Mouse (Mus musculus) skeletal muscle tissue, adult 2 months (tissue): ENCODE data around the gene Kif1b.
A peak's percentile ranks its signal among the peaks of the same experiment; 100 is the strongest.
"Not testable (repeated sequence)": the region's sequence is repeated elsewhere in the genome, so short reads cannot be mapped to it uniquely, and the experiment has no call there.

Experiments
- DNase-seq: peaks from one replicate; pipeline ENCODE4 v3.0.0-alpha.2; 2012; ENCODE audit warnings: low read depth, low spot score

The Kif1b gene

DNA sequence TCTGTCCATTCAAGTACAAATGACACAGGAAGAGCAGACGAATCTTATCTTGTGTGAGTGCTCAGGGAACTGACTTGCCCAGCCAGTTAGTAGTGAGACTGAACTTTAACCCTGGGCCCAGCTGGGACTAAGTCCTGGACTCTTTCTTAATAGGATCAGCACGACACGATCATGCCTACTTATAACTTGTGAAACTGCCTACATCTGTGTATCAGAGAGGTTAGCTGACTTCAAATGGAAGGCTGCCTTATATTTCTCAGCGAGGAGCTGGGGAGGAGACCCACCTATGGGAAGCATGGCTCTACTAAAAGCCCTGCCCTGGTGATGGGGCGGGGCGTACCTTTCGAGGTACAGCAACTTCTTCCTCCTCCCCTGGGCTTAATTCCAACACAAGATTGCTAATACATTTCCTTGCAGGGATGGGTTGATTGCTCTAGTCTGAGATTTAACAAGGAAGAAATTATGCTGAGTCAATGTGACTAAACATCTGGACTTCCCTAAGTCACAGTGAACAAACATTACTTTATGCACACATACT, 137.0 kb downstream of the Kif1b start:
- DNase-seq: no peak

- not testable (repeated sequence) for DNase-seq
These were observed 137.6 kb downstream of the Kif1b start for GRCm38 (mm10) chr4:149169926-149170325.

- no peak for DNase-seq
These were observed 139.5 kb downstream of the Kif1b start for GRCm38 (mm10) chr4:149168016-149168415.

- no peak for DNase-seq
These were observed 140.4 kb downstream of the Kif1b start for GRCm38 (mm10) chr4:149166957-149167611.

- DNase-seq: peak; percentile 94
These were observed 141.1 kb downstream of the Kif1b start, which contains the start of gene Pgd for GRCm38 (mm10) chr4:149166215-149166946. TSS of gene Pgd (minus strand) at chr4:149166771.

- no peak for DNase-seq
These were observed 143.3 kb downstream of the Kif1b start for GRCm38 (mm10) chr4:149164150-149164549.

GRCm38 (mm10) chr4:149163196-149163595, 144.3 kb downstream of the Kif1b start:
- no peak for DNase-seq

DNA sequence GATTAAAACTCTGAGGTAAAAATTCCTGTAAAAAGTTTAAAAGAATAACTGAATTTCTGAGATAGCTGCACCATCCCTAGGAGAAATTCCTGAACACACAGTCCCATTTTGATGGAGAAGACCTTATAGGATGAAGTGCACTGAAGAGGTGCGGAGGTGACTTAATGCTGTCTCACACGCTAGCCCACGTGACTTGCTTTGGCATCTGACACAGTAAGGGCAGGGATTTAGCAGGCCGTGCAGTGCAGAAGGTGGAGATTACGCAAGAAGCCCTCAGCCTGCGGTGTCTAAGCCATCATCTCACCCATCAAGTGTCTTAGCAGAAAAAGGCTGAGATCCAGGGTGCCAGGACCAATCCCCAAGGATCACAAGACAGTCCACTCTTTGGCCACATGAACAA, 146.3 kb downstream of the Kif1b start:
- no peak for DNase-seq

DNA sequence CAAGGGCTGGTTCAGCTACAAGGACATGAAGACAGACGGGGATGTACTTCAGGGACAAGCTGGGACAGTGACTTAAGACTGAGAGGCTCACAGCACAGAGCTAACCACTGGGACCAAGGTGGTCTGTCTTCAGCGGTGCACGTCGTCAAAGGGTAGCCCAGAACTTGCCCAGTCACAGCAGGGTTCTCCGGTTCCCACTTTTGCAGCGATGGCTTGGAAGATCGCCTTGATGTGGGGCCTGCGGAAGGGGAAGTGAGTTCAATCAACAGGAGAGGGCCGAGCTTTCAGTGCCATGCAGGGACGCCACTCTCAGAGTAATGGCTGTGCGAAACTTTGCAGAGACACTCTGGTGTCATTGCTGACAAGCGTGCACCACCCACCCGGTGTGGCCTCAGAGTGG, 147.6 kb downstream of the Kif1b start:
- DNase-seq: no peak

- no peak for DNase-seq
These were observed 148.3 kb downstream of the Kif1b start for GRCm38 (mm10) chr4:149159203-149159602.

GRCm38 (mm10) chr4:149157415-149157973, 150.0 kb downstream of the Kif1b start:
- no peak for DNase-seq

DNA sequence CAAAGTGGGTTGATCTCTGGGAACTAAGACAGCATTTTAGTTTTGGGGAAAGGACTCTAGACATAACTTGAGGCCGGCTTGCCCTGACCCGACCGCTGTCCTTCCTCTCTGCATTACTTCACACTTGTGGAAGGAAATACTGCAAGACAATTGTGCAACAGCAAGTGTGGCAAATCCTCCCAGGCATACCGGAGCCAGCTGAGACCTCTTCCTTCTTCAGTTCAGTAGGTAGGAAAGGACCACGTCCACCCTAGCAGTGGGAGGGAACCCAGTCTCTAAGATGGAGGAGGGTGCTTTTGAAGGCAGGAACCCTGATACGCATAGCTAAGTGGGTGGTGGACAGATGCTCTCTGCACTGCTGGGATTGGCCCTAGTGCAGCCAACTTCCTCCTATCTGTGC, 151.8 kb downstream of the Kif1b start:
- no peak for DNase-seq

- no peak for DNase-seq
These were observed 152.6 kb downstream of the Kif1b start for GRCm38 (mm10) chr4:149154859-149155258.

GRCm38 (mm10) chr4:149150721-149151120, 156.8 kb downstream of the Kif1b start:
- DNase-seq: no peak

DNA sequence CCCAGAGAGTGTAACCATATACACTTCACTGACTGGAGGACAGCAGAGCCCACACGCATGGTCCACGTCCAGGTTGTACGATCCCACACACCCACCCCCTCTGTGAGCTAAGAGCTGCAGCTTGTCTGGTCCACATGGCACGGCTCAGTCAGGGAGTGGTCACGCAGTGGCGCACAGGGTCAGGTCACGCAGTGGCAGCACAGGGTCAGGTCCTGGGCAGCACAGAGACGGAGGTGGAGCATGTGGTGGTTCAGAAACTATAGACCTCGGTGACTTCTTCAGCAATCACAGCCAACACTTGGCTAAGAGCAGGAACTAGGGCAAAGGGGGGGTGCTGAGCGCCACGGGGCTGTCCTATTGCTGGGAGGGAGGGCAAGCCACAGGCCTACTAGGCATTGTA, 157.2 kb downstream of the Kif1b start:
- peak; percentile 66 for DNase-seq

DNA sequence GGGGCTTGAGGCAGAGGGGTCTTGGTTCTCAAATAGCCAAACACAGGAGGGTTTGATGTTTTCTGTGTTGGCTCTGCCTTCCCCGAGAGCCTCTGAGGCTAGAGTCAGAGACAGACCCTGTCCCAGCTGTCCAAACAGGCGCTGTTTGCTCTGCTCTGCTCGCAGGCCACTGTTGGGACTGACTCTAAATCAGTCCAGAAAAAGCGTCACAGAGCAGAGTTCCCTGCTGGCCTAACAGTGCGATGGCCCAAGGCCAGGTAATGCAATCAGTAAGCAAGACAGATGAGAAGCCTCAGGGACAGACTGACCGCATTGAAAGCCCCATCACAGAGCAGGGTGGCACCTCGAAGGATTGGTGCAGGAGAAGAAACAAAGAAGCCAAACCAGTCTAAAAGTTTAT, 157.9 kb downstream of the Kif1b start:
- no peak for DNase-seq

DNA sequence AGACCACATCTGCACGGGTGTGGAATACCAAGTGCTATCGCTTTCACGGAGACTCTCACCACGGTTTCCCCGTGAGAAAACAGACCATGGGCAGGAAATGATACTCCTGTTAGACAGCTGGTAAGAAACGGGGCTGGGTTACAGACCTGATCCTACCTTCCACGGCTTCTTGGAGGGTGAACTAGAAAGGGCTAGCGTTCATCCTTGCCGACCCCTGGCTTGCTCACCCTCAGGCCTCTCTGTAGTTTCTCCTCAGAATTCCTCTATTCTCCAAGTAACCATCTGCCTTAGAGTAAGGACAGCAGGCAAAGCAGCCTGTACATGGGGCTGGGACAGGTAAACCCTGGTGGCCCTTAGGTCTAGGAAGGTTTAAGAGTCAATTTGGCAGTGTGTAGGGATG, 158.3 kb downstream of the Kif1b start:
- DNase-seq: no peak

DNA sequence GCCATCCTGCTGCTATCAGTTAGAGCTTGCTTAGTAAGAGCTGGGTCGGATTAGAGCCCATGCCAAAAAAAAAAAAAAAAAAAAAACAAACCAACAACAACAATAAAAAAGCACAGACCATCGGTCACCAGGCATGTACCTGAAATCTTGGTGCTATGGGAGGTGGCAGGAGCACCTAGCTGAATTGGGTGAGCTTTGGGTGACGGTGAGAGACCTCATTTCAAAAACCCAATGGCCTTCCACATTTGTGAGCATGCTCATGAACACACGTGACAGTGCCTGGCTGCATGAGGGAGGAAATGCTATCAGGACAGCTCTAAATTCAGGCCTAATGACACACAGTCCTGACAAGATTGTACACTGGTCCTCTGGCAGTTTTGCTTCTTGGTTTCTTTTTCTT, 159.4 kb downstream of the Kif1b start:
- no peak for DNase-seq

DNA sequence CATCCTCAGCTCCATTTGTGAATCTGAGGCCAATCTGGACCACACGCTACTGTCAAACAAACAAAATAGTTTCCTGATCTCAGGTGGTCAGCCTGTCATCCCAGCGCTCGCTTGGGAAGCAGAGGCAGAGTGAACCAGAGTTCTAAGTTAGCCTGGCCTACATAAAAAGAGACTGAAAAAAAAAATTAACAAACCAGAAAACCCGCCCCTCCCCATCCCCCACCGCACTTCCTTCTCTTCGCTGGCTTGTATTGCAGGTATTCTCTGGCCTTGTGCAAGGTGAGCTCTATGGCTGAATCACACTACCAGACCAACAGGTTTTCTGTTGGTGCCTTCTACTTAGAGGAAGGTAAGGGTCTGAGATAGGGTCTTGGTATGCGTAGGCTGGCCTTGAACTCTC, 160.0 kb downstream of the Kif1b start:
- no peak for DNase-seq

- DNase-seq: no peak
These were observed 162.3 kb downstream of the Kif1b start for GRCm38 (mm10) chr4:149145151-149145550.

DNA sequence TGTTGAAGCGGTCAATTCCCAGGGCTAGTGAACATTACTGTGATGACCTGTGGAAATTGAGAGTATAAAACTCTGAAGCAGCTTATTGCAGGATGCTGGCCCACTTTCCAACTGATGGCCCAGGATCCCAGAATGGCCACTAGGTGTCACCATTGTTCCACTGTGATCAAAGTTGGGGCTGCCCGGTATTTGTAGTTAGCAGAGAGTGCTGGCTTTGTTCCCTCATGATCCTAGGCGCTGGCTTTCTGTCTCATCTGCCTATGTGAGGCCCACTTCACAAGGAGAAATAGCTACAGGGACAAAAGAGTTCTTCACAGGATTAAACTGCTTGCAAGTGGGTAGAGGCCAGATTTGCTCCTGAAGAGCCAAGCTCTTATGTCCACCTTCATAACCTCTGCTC, 163.0 kb downstream of the Kif1b start:
- peak; percentile 78 for DNase-seq

- no peak for DNase-seq
These were observed 163.9 kb downstream of the Kif1b start for GRCm38 (mm10) chr4:149143594-149143993.

DNA sequence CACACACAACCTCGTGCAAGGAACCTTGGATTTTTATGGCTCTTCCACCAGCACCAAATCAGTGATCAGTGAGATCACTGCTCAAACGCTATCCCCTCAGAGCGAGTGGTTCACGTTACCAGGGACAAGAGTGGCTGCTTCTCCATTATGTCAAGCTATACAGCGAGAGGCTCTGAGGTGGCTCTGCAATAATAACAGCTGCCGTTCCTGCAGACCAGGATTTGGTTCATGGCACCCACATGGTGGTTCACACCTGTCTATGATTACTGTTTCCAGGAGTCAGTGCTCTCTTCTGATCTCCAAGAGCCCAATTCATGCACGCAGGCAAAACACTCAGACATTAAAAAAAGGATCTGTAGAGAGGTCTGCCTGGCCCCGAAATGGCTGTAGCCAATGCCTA, 169.0 kb downstream of the Kif1b start:
- DNase-seq: no peak
